Mouse (Mus musculus) liver, adult 2 months (tissue): ENCODE measurements at regions not wholly inside any gene's neighbourhood (a gene's known extent, or its start where the extent isn't known, plus 50 kb on each side); places are given as distances from the start of the nearest gene placed in this dataset.

Experiments
- DNase-seq: peaks from one replicate; pipeline ENCODE4 v3.0.0-alpha.2; 2011; ENCODE audit warnings: low read depth, low spot score; ENCODE audit errors: extremely low read depth
- H3K27ac ChIP-seq: fragments of 200-500 bp; replicated peaks from 2 replicates; pipeline ENCODE4 v1.5.1; 2012; ENCODE audit warnings: low read depth, mild to moderate bottlenecking, control low read depth, inconsistent platforms, low read length; ENCODE audit not compliant: insufficient read depth
- H3K27me3 ChIP-seq: fragments of 200-500 bp; 2 replicates; pipeline ENCODE4 v1.6.1; 2012; ENCODE audit warnings: mild to moderate bottlenecking, moderate library complexity, low read length, inconsistent platforms; ENCODE audit not compliant: control insufficient read depth, insufficient read depth
- H3K36me3 ChIP-seq: fragments of 200-500 bp; 2 replicates; pipeline ENCODE4 v1.6.1; 2012; ENCODE audit warnings: low read length, inconsistent platforms; ENCODE audit not compliant: control insufficient read depth, insufficient read depth
- H3K4me1 ChIP-seq: fragments of 200-500 bp; 2 replicates; pipeline ENCODE4 v1.6.1; 2011; ENCODE audit warnings: low read length; ENCODE audit not compliant: control insufficient read depth, insufficient read depth
- H3K4me3 ChIP-seq: fragments of 200-500 bp; 2 replicates; pipeline ENCODE4 v1.5.1; 2011; ENCODE audit warnings: low read depth, mild to moderate bottlenecking, control low read depth, low read length, moderate library complexity; ENCODE audit not compliant: insufficient read depth
- H3K79me2 ChIP-seq: fragments of 200-500 bp; 2 replicates; pipeline ENCODE4 v1.6.1; 2012; ENCODE audit warnings: inconsistent platforms, mild to moderate bottlenecking, low read length, moderate library complexity; ENCODE audit not compliant: control insufficient read depth, insufficient read depth
- H3K9ac ChIP-seq: fragments of 200-500 bp; 2 replicates; pipeline ENCODE4 v1.6.1; 2012; ENCODE audit warnings: low read depth, mild to moderate bottlenecking, control low read depth, inconsistent platforms, low read length
- CTCF ChIP-seq: fragments of 200-500 bp; IDR thresholded peaks from 2 replicates; pipeline ENCODE4 v1.5.1; 2011; ENCODE audit warnings: low read depth, low read length, control low read depth
- POLR2A ChIP-seq: fragments of 200-500 bp; IDR thresholded peaks from 2 replicates; pipeline ENCODE4 v1.6.1; 2011; ENCODE audit warnings: low read length, control low read depth; ENCODE audit not compliant: insufficient read depth; ENCODE audit errors: extremely low read depth
- WGBS: fragments of 180-500 bp; shearing (Covaris S2); methylation state at CpG from one replicate; pipeline ENCODE4 v1.1.7; 2018; 5-methylcytosine and 5-hydroxymethylcytosine counted together

DNA sequence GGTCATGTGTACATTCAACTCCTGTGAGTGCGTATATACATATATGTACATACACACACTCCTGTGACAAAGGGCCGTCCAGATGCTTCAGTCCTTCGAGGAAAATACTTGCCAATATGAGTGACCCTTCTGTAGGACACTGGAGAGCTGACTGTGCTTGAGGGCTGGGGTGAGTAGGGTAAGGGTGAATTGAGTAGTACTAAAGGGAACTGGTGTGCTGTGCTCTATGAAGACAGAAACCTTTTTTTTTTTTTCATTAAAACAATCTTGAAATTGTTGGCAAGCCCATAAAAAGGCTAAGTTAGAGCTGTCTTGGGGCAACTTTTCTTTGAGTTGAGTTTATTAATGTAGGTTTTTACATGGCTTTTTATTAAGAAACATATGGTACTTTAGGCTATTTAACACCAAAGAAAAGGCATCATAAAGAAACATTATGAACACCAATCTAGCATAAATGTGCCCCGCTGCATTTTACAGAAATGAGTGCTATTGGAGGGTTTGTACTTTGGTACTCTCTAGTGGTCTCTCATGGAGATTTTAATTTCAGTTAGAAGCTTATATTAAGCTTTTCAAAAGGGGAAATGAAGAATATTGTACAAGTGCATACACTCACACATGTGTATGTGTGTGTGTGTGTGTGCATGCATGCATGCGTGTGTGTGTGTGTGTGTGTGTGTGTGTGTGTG, 718.5 kb upstream of the 2610301B20Rik start:
- Histone ChIP-seq H3K4me1 (no peaks in the 10 kb centered on the region), H3K4me3 (no peak overlapping the region), H3K27me3 (no peaks in the 10 kb centered on the region), H3K9ac (no peak overlapping the region), H3K36me3 (no peaks in the 10 kb centered on the region), H3K27ac (no peak overlapping the region), H3K79me2 (no peaks in the 10 kb centered on the region)
- DNase-seq, result no peak
- TF ChIP-seq POLR2A (no peak), CTCF (no peak)
- WGBS, result 83% methylated on average over 5 of the region's 5 CpGs

DNA sequence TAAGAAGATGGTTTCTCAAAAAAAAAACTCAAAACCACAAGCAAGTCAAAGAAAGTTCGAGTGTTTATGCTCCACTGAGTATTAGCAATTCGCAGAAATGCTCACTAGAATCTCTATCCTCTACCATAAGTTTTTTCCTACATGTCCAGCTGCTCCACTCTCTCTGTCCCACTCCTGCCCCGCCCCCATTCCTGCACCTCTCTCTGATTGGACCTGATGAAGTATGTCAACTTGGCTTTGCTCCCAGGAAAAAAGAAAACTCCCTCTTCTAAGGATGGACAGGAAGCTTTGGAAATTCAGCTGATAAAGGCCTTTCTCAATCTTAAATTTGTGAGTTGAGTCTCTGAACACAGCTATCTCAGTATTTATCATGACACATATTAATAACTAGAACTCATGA, 684.4 kb upstream of the 2610301B20Rik start:
- Histone ChIP-seq H3K4me3 (no peak overlapping the region), H3K4me1 (no peaks in the 10 kb centered on the region), H3K36me3 (no peaks in the 10 kb centered on the region), H3K27ac (no peak overlapping the region), H3K9ac (no peak overlapping the region), H3K27me3 (no peaks in the 10 kb centered on the region), H3K79me2 (no peaks in the 10 kb centered on the region)
- peak; percentile 5 for DNase-seq
- TF ChIP-seq CTCF (no peak), POLR2A (no peak)
- WGBS, result 57% methylated on average over 3 of the region's 3 CpGs

DNA sequence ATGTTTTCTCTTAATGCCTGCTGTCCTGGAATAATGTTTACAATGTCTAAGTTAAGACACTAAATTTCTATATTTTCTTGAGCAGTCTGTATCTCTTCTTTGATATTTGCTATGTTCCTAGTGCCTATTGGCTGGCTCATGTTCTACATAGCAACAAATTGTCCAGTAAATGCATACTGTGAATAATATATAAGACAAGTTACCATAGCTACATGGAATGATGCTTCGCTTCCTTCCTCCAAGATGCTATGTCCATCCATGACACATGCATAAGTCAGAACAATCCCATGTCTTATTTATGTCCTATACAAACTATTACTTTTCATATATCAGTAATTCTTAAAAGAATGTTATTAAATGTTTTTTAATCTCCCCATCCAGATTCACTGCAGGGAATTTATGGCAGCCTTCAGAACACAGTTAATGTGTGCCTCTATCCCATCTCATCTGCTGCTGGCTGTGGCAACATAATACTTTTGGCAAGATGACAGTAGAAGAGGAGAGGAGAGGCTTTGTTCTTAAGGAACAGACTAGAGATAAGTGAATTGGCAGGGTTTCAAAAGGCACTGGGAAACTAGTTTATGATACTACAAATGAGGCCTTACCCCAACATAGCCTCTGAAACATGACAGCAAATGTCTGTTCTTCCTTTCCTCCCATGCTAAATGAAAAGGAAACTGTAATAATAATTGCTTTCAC, 676.9 kb upstream of the 2610301B20Rik start:
- Histone ChIP-seq H3K4me1 (no peaks in the 10 kb centered on the region), H3K36me3 (no peaks in the 10 kb centered on the region), H3K27ac (no peak overlapping the region), H3K79me2 (no peaks in the 10 kb centered on the region), H3K4me3 (no peak overlapping the region), H3K27me3 (no peaks in the 10 kb centered on the region), H3K9ac (no peak overlapping the region)
- peak; percentile 4 for DNase-seq
- WGBS, result 95% methylated on average over 1 of the region's 1 CpGs
- TF ChIP-seq CTCF (no peak), POLR2A (no peak)

DNA sequence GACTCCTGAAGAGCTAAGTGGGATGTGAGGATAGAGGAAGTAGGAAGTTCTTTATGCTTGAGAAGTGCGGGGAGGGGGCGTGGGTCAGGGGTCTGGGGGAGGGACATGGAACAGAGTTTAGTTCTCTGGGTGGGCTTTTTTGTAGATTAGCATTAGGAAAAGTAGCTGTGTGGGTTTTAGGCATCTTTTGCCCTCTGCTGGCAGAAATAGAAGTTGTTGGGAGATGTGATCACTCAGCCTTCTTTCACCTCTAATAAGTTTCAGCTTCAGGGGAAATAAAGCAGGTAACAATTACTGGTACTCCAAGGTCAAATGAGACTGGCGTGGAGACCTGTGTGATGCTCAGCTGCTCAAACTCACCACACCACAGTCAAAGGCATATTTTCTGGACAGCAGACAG, 672.5 kb upstream of the 2610301B20Rik start:
- Histone ChIP-seq H3K4me1 (no peaks in the 10 kb centered on the region), H3K4me3 (no peak overlapping the region), H3K27ac (no peak overlapping the region), H3K27me3 (no peaks in the 10 kb centered on the region), H3K36me3 (no peaks in the 10 kb centered on the region), H3K9ac (no peak overlapping the region), H3K79me2 (no peaks in the 10 kb centered on the region)
- WGBS, result 40% methylated on average over 3 of the region's 3 CpGs
- TF ChIP-seq POLR2A, result no peak
- TF ChIP-seq CTCF, result no peak
- DNase-seq, result no peak

DNA sequence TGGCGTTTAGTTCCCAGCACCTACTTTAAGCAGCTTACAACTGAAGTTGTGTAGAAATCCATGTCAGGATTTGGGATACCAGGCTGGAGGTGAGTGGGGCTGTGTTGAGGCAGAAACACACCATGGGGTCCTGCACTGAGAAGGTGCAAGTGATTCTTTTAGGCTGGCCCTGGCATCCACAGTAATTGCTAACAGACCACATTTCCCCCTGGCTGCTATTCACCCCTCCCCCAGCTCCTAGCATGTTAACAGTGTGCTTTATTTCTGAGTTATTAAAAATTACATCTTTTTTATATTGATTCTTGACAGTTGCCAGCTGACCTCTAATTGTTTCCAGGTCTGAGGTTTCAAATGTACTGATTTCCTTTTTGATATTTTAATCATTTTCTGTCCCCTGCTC, 670.1 kb upstream of the 2610301B20Rik start:
- Histone ChIP-seq H3K36me3 (no peaks in the 10 kb centered on the region), H3K27me3 (no peaks in the 10 kb centered on the region), H3K4me3 (no peak overlapping the region), H3K4me1 (no peaks in the 10 kb centered on the region), H3K27ac (no peak overlapping the region), H3K9ac (no peak overlapping the region), H3K79me2 (no peaks in the 10 kb centered on the region)
- DNase-seq, result no peak
- TF ChIP-seq POLR2A (no peak), CTCF (no peak)
- 93% methylated on average over 1 of the region's 1 CpGs for WGBS

DNA sequence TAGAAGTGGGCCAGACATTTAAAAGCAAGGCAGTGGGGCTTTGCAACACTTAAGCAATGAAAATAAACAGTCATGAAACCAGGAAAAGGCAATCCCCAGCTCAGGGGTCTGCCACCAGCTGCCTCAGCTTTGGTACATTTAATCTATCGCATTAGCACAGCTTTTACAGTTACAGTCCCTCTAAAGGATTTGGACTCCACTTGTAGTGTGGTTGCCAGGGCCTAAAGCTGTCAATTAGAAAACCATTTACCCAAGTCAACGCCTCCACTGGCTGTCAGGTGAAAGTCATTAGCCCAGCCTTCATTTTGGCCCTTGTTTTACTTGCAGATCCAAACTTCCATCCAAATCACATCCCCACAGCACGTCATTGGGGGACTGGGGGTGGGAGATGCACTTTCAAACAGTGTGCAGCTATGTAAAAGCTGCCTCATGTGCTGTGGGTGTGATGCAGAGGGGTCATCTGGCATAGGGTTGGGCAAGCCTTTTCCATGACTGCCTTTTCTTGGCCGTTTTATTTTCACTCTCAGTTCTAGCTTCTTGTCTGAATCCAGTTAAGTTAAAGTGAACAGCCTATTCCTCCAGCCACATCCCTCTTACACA, 664.9 kb upstream of the 2610301B20Rik start:
- DNase-seq, result no peak
- H3K36me3 ChIP-seq, result no peaks in the 10 kb centered on the region
- WGBS, result 69% methylated on average over 4 of the region's 4 CpGs

More for the DNA sequence above, 664.9 kb upstream of the 2610301B20Rik start:
- Histone ChIP-seq H3K27ac (no peak overlapping the region), H3K9ac (no peak overlapping the region), H3K4me1 (no peaks in the 10 kb centered on the region), H3K27me3 (no peaks in the 10 kb centered on the region), H3K79me2 (no peaks in the 10 kb centered on the region), H3K4me3 (no peak overlapping the region)
- no peak for TF ChIP-seq POLR2A
- TF ChIP-seq CTCF, result no peak
